Mouse (Mus musculus): ENCODE results near the gene Bsg.
"Not testable (repeated sequence)": the region's sequence is repeated elsewhere in the genome, so short reads cannot be mapped to it uniquely, and the experiment has no call there.

Bsg gene

DNA sequence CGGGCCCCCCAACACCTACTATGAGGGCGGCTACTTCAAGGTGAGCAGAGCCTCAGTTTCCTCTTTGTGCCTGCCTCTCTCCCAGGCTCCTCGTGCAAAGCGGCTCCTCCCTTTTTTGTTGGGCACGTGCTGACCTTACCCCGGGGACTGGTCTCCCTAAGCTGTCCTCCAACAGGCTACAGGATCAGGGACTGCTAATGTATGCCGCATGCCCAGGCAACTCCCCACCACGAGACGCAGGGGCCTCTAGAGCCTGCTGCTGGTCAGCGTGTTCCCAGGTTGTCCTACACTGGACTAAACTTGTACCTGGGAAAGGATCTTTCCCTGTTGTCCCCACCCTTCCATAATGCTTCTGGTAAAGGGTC, 21.8 kb upstream of the Bsg start:
- DNase-seq (ENCODE audit: low read depth, low spot score) = no peak

- DNase-seq (ENCODE audit: low read depth, low spot score) = no peak
Measured at GRCm38 (mm10) chr10:79682916-79683582, 21.2 kb upstream of the Bsg start.

DNA sequence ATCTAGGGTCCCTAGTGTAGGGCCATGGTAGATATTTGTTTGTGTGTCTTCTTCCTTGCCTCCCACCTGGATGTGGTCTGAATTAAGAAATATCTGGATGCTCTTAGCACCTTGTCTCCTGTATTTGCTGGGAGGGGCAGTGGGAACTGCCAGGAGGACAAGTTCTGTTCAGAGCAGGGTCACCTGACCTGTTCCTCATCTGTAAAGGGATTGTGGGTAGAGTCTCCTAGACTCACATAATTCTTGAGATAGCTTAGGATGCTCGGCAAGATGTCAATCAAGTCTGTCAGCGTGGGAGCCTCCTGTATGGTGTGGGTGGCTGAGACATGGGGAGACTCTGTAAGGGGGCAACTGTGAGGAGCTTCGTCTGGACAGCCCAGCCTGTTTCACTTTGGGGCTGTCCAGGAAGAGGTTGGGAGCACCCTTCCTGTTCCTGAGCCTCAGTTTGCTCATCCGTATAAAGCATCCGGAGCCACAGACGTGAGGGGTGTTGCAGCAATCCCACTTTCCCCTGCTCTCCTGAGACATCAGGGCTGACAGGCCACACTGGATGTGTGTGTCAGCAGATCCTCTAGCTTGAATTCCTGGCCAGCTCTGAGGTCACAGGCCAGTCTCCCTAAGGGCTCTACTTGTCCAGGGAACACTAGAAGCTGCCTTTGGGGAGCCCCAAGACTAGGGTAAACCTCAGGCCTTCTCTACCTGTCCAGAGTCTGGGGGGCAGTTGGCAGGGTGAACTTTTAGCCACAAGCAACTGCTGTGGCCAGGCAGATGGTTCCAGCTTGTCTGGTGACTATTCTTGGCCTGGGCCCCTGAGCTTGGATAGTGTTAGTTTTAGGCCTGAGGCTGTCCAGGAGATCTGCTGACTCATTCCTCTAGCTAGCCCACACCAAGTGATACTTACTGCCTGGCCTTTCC, 20.3 kb upstream of the Bsg start:
- no peak for DNase-seq (ENCODE audit: low read depth, low spot score)

GRCm38 (mm10) chr10:79684770-79685600, 19.3 kb upstream of the Bsg start:
- no peak for DNase-seq (ENCODE audit: low read depth, low spot score)

- DNase-seq (ENCODE audit: low read depth, low spot score) = no peak
Measured at GRCm38 (mm10) chr10:79686219-79686618, 18.1 kb upstream of the Bsg start.

- no peak for DNase-seq (ENCODE audit: low read depth, low spot score)
Measured at GRCm38 (mm10) chr10:79686691-79687090, 17.6 kb upstream of the Bsg start.

DNA sequence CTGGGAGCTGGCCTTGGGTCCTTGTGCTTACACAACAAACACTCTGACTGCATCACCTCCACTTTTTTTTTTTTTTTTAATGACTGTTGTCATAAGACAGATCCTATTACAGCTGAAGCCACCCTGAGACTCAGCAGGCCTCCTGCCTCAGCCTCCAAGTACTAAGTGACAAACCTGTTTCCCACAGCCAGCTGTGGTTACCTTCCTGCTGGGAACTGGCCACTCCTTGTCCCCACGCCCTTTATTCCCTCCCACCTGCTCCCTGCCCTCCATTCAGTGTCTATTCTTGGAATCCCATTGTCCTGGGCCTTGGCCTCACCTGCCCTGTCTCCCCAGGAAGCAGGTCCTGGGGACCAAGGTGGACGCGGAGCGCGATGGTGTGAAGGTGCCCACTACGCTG, 16.8 kb upstream of the Bsg start:
- no peak for DNase-seq (ENCODE audit: low read depth, low spot score)

- no peak for DNase-seq (ENCODE audit: low read depth, low spot score)
Measured at GRCm38 (mm10) chr10:79688720-79689119, 15.6 kb upstream of the Bsg start, which contains the start of gene Gzmm. Gene Gzmm (plus strand): TSS chr10:79689020.

- no peak for DNase-seq (ENCODE audit: low read depth, low spot score)
Measured at GRCm38 (mm10) chr10:79689178-79689577, 15.1 kb upstream of the Bsg start.

DNA sequence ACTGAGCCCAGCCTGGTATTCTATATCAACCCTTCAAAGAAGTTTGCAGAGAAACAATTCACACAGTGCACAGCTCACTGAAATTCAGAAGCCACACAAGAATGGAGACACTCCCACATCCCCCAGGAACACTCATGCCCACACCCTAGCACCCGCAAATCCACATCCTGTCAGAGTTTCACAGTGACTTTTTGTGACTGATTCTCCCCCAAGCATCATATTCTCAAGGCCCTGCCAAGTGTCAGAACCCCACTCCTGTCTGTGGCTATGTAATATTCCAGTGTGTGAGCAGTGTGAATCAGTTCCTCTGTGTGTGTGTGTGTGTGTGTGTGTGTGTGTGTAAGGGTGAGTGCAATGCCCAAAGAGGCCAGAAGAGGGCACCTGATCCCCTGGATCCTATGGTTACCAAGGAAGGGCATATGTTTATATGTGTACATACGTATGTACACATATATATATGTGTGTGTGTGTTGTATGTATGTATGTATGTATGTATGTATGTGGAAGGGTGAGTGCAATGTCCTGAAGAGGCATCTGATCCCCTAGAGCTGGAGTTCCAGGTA, 12.2 kb upstream of the Bsg start:
- no peak for DNase-seq (ENCODE audit: low read depth, low spot score)

DNA sequence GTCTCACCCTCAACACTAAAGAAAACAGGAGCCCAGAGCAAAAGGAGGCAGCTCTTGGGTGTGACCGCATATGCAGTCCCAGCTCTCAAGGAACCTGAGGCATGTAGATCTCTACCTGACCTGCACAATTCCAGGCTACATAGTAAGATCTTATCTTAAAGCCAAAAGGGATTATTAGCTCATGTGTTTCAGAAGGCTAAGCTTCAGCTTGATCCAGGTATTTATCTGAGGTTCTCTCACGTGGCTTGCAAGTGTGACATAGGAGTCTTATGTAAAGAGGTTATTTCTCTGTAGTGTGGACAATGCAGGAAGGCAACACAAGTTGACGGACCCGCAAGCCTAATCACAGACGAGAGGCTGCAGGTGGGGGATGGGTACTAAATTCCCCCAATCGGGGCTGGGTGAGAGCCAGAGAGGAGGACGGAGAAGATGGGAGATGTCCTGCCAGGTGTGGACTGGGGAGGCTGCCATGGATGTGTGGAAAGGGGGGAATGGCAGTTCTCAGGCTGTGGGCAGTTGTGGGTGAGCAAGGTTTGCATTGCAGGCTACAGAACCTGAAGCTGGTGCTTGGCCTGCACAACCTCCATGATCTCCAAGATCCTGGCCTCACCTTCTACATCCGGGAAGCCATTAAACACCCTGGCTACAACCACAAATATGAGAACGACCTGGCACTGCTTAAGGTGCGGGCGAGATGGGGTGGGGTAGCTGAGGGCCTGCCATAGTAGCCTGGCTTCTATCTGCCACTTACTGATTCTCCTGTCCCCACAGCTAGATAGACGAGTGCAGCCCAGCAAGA, 10.5 kb upstream of the Bsg start:
- no peak for DNase-seq (ENCODE audit: low read depth, low spot score)

DNA sequence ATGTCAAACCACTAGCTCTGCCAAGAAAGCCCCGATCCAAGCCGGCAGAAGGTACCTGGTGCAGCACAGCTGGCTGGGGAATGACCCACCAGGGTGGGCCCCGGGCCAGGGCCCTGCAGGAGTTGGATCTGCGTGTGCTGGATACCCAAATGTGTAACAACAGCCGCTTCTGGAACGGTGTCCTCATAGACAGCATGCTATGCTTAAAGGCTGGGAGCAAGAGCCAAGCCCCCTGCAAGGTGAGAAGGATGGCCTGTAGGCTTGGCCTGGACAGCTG, 10.0 kb upstream of the Bsg start:
- no peak for DNase-seq (ENCODE audit: low read depth, low spot score)

DNA sequence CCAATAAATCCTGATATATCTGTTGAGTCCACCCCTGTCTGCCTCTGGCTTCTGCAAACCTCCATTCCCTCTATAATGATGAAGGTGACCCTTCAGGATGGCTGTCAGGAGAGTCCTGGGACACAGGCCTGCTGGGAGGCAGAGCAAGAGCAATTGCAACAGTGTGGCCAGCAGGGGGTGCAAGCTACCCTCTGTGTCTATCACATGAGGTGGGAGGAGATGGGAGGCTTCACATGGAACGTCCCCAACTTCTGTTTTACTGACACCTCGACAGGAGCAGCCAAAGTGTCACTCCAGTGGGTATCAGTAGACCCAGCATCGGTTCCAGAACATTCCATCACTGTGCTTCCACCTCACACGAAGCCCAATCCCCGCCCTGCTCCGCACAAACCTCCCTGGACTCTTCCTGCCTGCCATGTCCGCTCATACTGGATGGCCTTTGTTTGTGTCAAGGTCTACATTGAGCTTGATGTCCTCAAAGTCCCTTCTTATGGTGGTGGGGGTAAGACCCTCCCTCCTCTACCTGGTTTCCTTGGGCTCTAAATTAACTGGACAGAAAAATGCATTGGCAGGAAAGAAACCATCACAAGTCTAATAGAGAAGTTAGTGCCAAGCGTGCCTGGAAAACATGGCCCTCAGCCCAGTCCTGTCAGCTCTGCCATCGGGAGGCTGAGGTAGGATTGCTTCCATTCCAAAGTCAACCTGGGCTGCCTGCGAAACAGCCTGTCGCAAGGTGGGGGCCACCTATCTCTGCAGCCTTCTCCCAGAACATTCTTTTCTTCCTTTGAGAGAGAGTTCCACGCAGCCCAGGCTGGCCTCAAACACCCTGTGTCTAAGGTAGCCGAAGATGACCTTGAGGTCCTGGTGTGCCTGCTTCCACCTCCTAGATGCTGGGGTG, 8.8 kb upstream of the Bsg start:
- peak; percentile 50 for DNase-seq (ENCODE audit: low read depth, low spot score)

- DNase-seq (ENCODE audit: low read depth, low spot score) = no peak
Measured at GRCm38 (mm10) chr10:79696129-79696651, 8.1 kb upstream of the Bsg start.

GRCm38 (mm10) chr10:79697916-79698315, 6.4 kb upstream of the Bsg start:
- DNase-seq (ENCODE audit: low read depth, low spot score) = no peak

- DNase-seq (ENCODE audit: low read depth, low spot score) = no peak
Measured at GRCm38 (mm10) chr10:79698459-79698858, 5.8 kb upstream of the Bsg start.

- DNase-seq (ENCODE audit: low read depth, low spot score) = no peak
Measured at GRCm38 (mm10) chr10:79700676-79701075, 3.6 kb upstream of the Bsg start.

DNA sequence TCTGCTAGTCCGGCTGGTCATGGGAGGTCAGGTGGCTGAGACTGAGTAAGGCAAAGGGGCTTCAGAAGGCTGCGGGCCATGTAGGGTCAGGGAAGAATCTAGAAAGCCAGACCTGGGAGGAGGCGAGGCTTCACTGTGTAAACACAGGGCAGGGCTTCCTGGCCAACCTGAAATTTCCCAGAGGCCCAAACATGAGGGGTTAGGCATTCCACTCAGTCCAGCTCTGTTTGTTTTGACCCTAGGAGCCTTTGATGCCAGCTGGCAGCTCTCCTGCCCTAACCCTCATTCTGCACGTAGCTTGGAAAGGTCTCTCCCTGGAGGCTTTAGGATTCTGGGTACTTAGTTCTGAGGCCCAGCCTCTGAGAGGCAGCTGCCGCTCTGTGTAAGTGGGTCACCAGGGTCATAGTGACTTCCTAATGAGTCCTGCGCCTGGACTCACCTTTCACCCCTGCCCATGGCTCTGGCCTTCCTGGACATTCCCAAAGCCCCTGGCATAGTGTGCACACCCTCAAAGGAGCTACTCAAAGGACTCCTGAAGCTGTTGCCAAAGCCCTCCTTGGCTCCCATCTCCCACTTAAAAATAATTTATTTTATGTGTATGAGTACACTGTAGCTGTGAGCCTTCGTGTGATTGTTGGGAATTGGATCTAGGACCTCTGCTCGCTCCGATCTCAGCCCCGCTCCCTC, 2.7 kb upstream of the Bsg start:
- DNase-seq (ENCODE audit: low read depth, low spot score) = no peak

GRCm38 (mm10) chr10:79702970-79703369, 1.3 kb upstream of the Bsg start:
- DNase-seq (ENCODE audit: low read depth, low spot score) = not testable (repeated sequence)
